Mouse (Mus musculus) gastrocnemius, postnatal 25 days (tissue): Measurements from ENCODE around the gene Ap1g2. TPM values are rescaled to one million over a fixed set of nuclear protein-coding genes. Genes with fewer than 3 reads are reported as not detected.
A peak's percentile ranks its signal among the peaks of the same experiment; 100 is the strongest.

ENCODE experiments used
- DNase-seq: peaks from one replicate; pipeline ENCODE4 v3.0.0; 2022
- long read RNA-seq, 2 experiments: library from polyadenylated mRNA; stranded (forward); transcript quantifications; one replicate each; pipeline ENCODE4 v2.0.0; 2021
- total RNA-seq, 2 experiments: library from RNA; stranded (reverse); gene quantifications; 1 replicate in 1 of 2; 2 replicates in 1 of 2; pipeline ENCODE4 v1.2.3; 2021

The Ap1g2 gene
- 1 to 10 TPM; 4.8 to 5.7 TPM for total RNA-seq
- long read RNA-seq, experiment 1, partial matches to known transcripts: 0 of 3 reads
- long read RNA-seq, experiment 1, other reads (novel, unspliced or antisense): 0 of 3 reads
- long read RNA-seq, experiment 2, partial matches to known transcripts: 2 of 3 reads
- long read RNA-seq, experiment 2, other reads (novel, unspliced or antisense): 0 of 3 reads

GRCm38 (mm10) chr14:55105836-55106809 lies at the start of gene Ap1g2:
Ap1g2 (minus strand) TSS chr14:55106593.
- peak; percentile 87 for DNase-seq

GRCm38 (mm10) chr14:55152951-55153481 lies 46.6 kb upstream of the Ap1g2 start:
- no peak for DNase-seq

- DNase-seq: no peak
Measured at GRCm38 (mm10) chr14:55152174-55152573, 45.8 kb upstream of the Ap1g2 start.

- no peak for DNase-seq
Measured at GRCm38 (mm10) chr14:55150985-55151384, 44.6 kb upstream of the Ap1g2 start.

- DNase-seq: no peak
Measured at GRCm38 (mm10) chr14:55149041-55149440, 42.6 kb upstream of the Ap1g2 start.

GRCm38 (mm10) chr14:55148363-55148915 lies 42.0 kb upstream of the Ap1g2 start:
- DNase-seq: peak; percentile 30

- DNase-seq: peak; percentile 71
Measured at GRCm38 (mm10) chr14:55146829-55147401, 40.5 kb upstream of the Ap1g2 start.

- DNase-seq: no peak
Measured at GRCm38 (mm10) chr14:55146324-55146723, 39.9 kb upstream of the Ap1g2 start.

- no peak for DNase-seq
Measured at GRCm38 (mm10) chr14:55139313-55139712, 32.9 kb upstream of the Ap1g2 start.

GRCm38 (mm10) chr14:55135676-55136075 lies 29.3 kb upstream of the Ap1g2 start:
- no peak for DNase-seq

- no peak for DNase-seq
Measured at GRCm38 (mm10) chr14:55126521-55126920, 20.1 kb upstream of the Ap1g2 start.

GRCm38 (mm10) chr14:55125711-55126110 lies 19.3 kb upstream of the Ap1g2 start:
- DNase-seq: no peak

- no peak for DNase-seq
Measured at GRCm38 (mm10) chr14:55122359-55122758, 16.0 kb upstream of the Ap1g2 start.

GRCm38 (mm10) chr14:55121947-55122346 lies 15.6 kb upstream of the Ap1g2 start:
- peak; percentile 76 for DNase-seq

GRCm38 (mm10) chr14:55119421-55120134 lies 13.2 kb upstream of the Ap1g2 start:
- no peak for DNase-seq

- peak; percentile 62 for DNase-seq
Measured at GRCm38 (mm10) chr14:55118852-55119251, 12.5 kb upstream of the Ap1g2 start.

- DNase-seq: no peak
Measured at GRCm38 (mm10) chr14:55116425-55117200, 10.2 kb upstream of the Ap1g2 start, which contains the start of gene Jph4. Jph4 (minus strand) TSS chr14:55116935.

- DNase-seq: no peak
Measured at GRCm38 (mm10) chr14:55115846-55116245, 9.5 kb upstream of the Ap1g2 start.

GRCm38 (mm10) chr14:55114759-55115701 lies 8.6 kb upstream of the Ap1g2 start:
- peak; percentile 50 for DNase-seq
